Mouse (Mus musculus) megakaryocyte-erythroid progenitor cell, adult 5 weeks (primary cell): Measurements from ENCODE around the gene Col1a2. TPM values are rescaled to one million over a fixed set of nuclear protein-coding genes. Genes with fewer than 3 reads are reported as not detected.

Experiments used
- polyA plus RNA-seq: library from polyadenylated mRNA; stranded (reverse); fragments of >175 nt; gene quantifications from 2 replicates; pipeline ENCODE4 v1.2.3, GENCODE M21; 2012

Gene Col1a2
- polyA plus RNA-seq: 1.5 and 2.8 TPM in 2 replicates

GRCm38 (mm10) chr6:4504603-4505131 lies at the start of gene Col1a2:
Gene Col1a2 (plus strand): TSS chr6:4504814.

Other genes starting within 250 kb of the Col1a2 start
- 13.3 and 15.3 TPM in 2 replicates for gene Casd1, start 96.0 kb downstream of the Col1a2 start, polyA plus RNA-seq
- 0.20 and 0.92 TPM in 2 replicates for gene Sgce, start 242.4 kb downstream of the Col1a2 start, polyA plus RNA-seq
- gene Peg10, start 242.5 kb downstream of the Col1a2 start, polyA plus RNA-seq: 0.69 and 0.74 TPM in 2 replicates